Comparison of ENCODE assay signal across 38 mouse cellular contexts in the genomic region with DNA sequence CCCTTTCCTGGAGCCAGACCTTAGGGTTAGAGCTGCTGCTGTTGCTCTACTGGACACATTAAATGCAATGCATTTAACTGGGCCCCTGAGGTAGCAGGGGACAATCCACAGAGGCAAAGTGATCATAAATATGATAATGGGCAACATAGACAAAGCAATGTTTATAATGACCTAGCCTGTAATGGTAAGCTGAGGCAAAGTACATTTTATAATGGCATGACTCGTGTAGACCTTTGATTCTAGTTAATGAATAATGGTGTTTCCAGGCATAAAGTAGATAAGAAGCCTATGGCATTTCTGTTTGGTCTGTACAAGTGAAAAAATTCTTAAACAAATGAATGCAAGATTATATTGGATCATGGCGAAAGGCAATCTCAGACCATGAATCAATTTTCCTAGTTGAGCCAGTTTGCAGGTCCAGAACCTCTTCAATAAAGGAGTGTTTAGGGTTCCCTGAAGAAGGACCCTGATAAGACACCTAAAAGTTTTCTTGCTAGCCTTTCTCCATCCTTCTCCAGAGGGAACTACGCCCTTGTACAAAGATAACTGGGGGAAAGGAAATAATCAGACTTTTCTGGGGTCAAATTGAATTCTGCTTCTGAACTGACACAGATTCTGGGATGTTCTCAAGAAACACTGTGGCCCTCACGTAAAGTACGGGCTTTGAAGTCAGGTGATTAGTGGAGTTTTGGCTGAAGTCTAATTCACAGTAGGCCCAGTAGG. TPM values are rescaled to one million over a fixed set of nuclear protein-coding genes. Genes with fewer than 3 reads are reported as not detected.
"Had no signal": no experiment of that assay in that cellular context is flagged by ENCODE, and none has a peak within 500 bp of the region (broad histone marks: within the 10 kb centered on the region; RNA-seq: fewer than 3 reads in every experiment).

No protein-coding gene starts in this region.

- H3K9ac ChIP-seq: heart, embryonic 12.5 days; heart, embryonic 13.5 days; heart, embryonic 15.5 days; hindbrain, embryonic 12.5 days; hindbrain, embryonic 13.5 days; hindbrain, embryonic 14.5 days; hindbrain, embryonic 15.5 days; kidney, embryonic 15.5 days had no signal

- H3K27ac ChIP-seq: heart, adult 2 months; heart, embryonic 10.5 days; heart, embryonic 13.5 days; heart, embryonic 15.5 days; hindbrain, embryonic 10.5 days; hindbrain, embryonic 12.5 days; hindbrain, embryonic 13.5 days; hindbrain, embryonic 14.5 days; hindbrain, embryonic 15.5 days; hindbrain, postnatal 0 days; kidney, embryonic 15.5 days; kidney, postnatal 0 days; layer of hippocampus, adult 2 months; left cerebral cortex, adult 2 months had no signal

- ATAC-seq: hindbrain, embryonic 16.5 days; hindbrain, postnatal 0 days; inflammation-experienced regulatory T-cells, adult 6 months had no signal

- H3K36me3 ChIP-seq: heart, embryonic 10.5 days; heart, embryonic 12.5 days; heart, embryonic 13.5 days; heart, embryonic 15.5 days; hindbrain, embryonic 10.5 days; hindbrain, embryonic 12.5 days; hindbrain, embryonic 13.5 days; hindbrain, embryonic 15.5 days; kidney, embryonic 15.5 days had no signal

- H3K4me1 ChIP-seq: heart, embryonic 10.5 days; heart, embryonic 12.5 days; heart, embryonic 13.5 days; heart, embryonic 15.5 days; hindbrain, embryonic 10.5 days; hindbrain, embryonic 12.5 days; hindbrain, embryonic 13.5 days; hindbrain, embryonic 15.5 days; kidney, embryonic 15.5 days had no signal

- DNase-seq: heart, adult 2 months; heart, postnatal 10 days; heart, postnatal 14 days; heart, postnatal 36 days; heart, postnatal 4 days; kidney, adult 11 months; kidney, adult 18-20 months; kidney, adult 2 months; kidney, adult 8-10 months; kidney, adult 9 months; kidney, postnatal 10 days; kidney, postnatal 14 days; kidney, postnatal 25 days; kidney, postnatal 36 days; kidney, postnatal 4 days; layer of hippocampus, adult 9-11 months; layer of hippocampus, postnatal 36 days had no signal

- H3K27me3 ChIP-seq: heart, embryonic 12.5 days; heart, embryonic 13.5 days; heart, embryonic 15.5 days; hindbrain, embryonic 12.5 days; hindbrain, embryonic 13.5 days; hindbrain, embryonic 15.5 days; kidney, embryonic 15.5 days had no signal

- H3K4me3 ChIP-seq: heart, adult 2 months; heart, embryonic 10.5 days; heart, embryonic 12.5 days; heart, embryonic 13.5 days; heart, embryonic 15.5 days; hindbrain, embryonic 10.5 days; hindbrain, embryonic 12.5 days; hindbrain, embryonic 13.5 days; hindbrain, embryonic 15.5 days; kidney, embryonic 15.5 days; layer of hippocampus, adult 2 months; left cerebral cortex, adult 2 months had no signal

- H3K4me2 ChIP-seq: heart, embryonic 11.5 days; heart, embryonic 12.5 days; heart, embryonic 13.5 days; heart, embryonic 15.5 days; hindbrain, embryonic 12.5 days; hindbrain, embryonic 13.5 days; hindbrain, embryonic 14.5 days; hindbrain, embryonic 15.5 days; kidney, embryonic 15.5 days had no signal

- H3K9me3 ChIP-seq: heart, embryonic 10.5 days; heart, embryonic 12.5 days; heart, embryonic 13.5 days; heart, embryonic 15.5 days; hindbrain, embryonic 10.5 days; hindbrain, embryonic 12.5 days; hindbrain, embryonic 13.5 days; hindbrain, embryonic 15.5 days; kidney, embryonic 15.5 days had no signal

RNA-seq across cellular contexts. Expression of a gene that starts 53.0 kb away (rescaled TPM):
- polyA plus RNA-seq: heart, adult 2 months; heart, embryonic 14.5 days; heart, postnatal 0 days; hindbrain, embryonic 12.5 days; inflammation-experienced regulatory T-cells, adult 6 months; intestine, embryonic 14.5 days; kidney, adult 2 months; large intestine, adult 2 months had no signal
